Mouse (Mus musculus) heart, adult 2 months (tissue): ENCODE data around the gene Gm17606. TPM values are rescaled to one million over a fixed set of nuclear protein-coding genes. Genes with fewer than 3 reads are reported as not detected.
A peak's percentile ranks its signal among the peaks of the same experiment; 100 is the strongest.

ENCODE experiments used
- DNase-seq, 2 experiments: peaks; one replicate each; pipeline ENCODE4 v3.0.0; 2021
- H3K27ac ChIP-seq: fragments of 200-600 bp; 2 replicates; pipeline ENCODE4 v1.8.1; 2022
- H3K27me3 ChIP-seq: fragments of 200-500 bp; 2 replicates; pipeline ENCODE4 v1.6.1; 2012; ENCODE audit warnings: mild to moderate bottlenecking, low read length, inconsistent platforms, mixed read lengths; ENCODE audit not compliant: control insufficient read depth, insufficient read depth
- H3K36me3 ChIP-seq: fragments of 200-500 bp; 2 replicates; pipeline ENCODE4 v1.6.1; 2012; ENCODE audit warnings: low read length, inconsistent platforms; ENCODE audit not compliant: control insufficient read depth, insufficient read depth
- H3K4me1 ChIP-seq: fragments of 200-500 bp; 2 replicates; pipeline ENCODE4 v1.6.1; 2011; ENCODE audit warnings: low read length; ENCODE audit not compliant: control insufficient read depth, insufficient read depth
- H3K4me3 ChIP-seq: fragments of 200-600 bp; 2 replicates; pipeline ENCODE4 v1.8.1; 2022
- H3K79me2 ChIP-seq: fragments of 200-500 bp; replicated peaks from 2 replicates; pipeline ENCODE4 v1.6.1; 2012; ENCODE audit warnings: mild to moderate bottlenecking, inconsistent platforms, low read length, moderate library complexity, mixed read lengths; ENCODE audit not compliant: control insufficient read depth, insufficient read depth
- H3K9ac ChIP-seq: fragments of 200-500 bp; 2 replicates; pipeline ENCODE4 v1.6.1; 2012; ENCODE audit warnings: low read depth, mild to moderate bottlenecking, control low read depth, inconsistent platforms, low read length, mixed read lengths
- CTCF ChIP-seq: fragments of 200-600 bp; IDR thresholded peaks from 2 replicates; pipeline ENCODE4 v1.8.1; 2022; ENCODE audit warnings: antibody characterized with exemption, mild to moderate bottlenecking, moderate library complexity
- EP300 ChIP-seq: fragments of 200-500 bp; IDR thresholded peaks from 2 replicates; pipeline ENCODE4 v1.6.1; 2011; ENCODE audit warnings: low read depth, low read length, control low read depth; ENCODE audit not compliant: insufficient read depth
- POLR2A ChIP-seq: fragments of 200-500 bp; IDR thresholded peaks from 2 replicates; pipeline ENCODE4 v1.6.1; 2011; ENCODE audit warnings: mild to moderate bottlenecking, low read depth, low read length, control low read depth; ENCODE audit not compliant: insufficient read depth
- WGBS: fragments of 180-500 bp; shearing (Covaris S2); methylation state at CpG from one replicate; pipeline ENCODE4 v1.1.7; 2018; 5-methylcytosine and 5-hydroxymethylcytosine counted together
- intact Hi-C: fragments of 180-260 bp; cut with DNase I; formaldehyde crosslinking; loops from one replicate; pipeline ENCODE4 v1.15.1; 2025
- polyA plus RNA-seq: library from polyadenylated mRNA; depleted of rRNA; stranded (reverse); fragments of >200 nt; gene quantifications from 2 replicates; pipeline ENCODE4 v1.2.3, GENCODE M21; 2012
- total RNA-seq, 2 experiments: library from RNA; stranded (reverse); gene quantifications; 2 replicates each; pipeline ENCODE4 v1.2.3; 2021

The Gm17606 gene
- total and polyA plus RNA-seq, 3 experiments: not detected

- Histone ChIP-seq H3K4me3 (no peak overlapping the region), H3K79me2 (no peaks in the 10 kb centered on the region; the same call in 1 of the 2 replicates), H3K27me3 (no peaks in the 10 kb centered on the region), H3K4me1 (no peaks in the 10 kb centered on the region), H3K27ac (no peak overlapping the region), H3K9ac (no peak overlapping the region), H3K36me3 (no peaks in the 10 kb centered on the region; the same call in none of the 2 replicates)
- DNase-seq: no peak
- TF ChIP-seq POLR2A (no peak), CTCF (peak; percentile 71)
- 89% methylated on average over 8 of the region's 8 CpGs for WGBS
- intact Hi-C loops: no loop called here
Measured at GRCm38 (mm10) chr14:54646898-54647636, 6.3 kb downstream of the Gm17606 start.

GRCm38 (mm10) chr14:54647900-54648299 is 7.1 kb downstream of the Gm17606 start:
- intact Hi-C loops: no loop called here
- Histone ChIP-seq H3K27me3 (no peaks in the 10 kb centered on the region), H3K27ac (no peak overlapping the region), H3K79me2 (no peaks in the 10 kb centered on the region; the same call in 1 of the 2 replicates), H3K4me1 (no peaks in the 10 kb centered on the region; the same call in 1 of the 2 replicates), H3K4me3 (no peak overlapping the region), H3K36me3 (no peaks in the 10 kb centered on the region; the same call in none of the 2 replicates), H3K9ac (no peak overlapping the region)
- no peak for DNase-seq
- WGBS: 65% methylated on average over 4 of the region's 4 CpGs
- TF ChIP-seq EP300: no peak
- no peak for TF ChIP-seq CTCF
- TF ChIP-seq POLR2A: no peak

GRCm38 (mm10) chr14:54650621-54651454 is 10.1 kb downstream of the Gm17606 start:
- Histone ChIP-seq H3K9ac (no peak overlapping the region), H3K4me3 (no peak overlapping the region), H3K27me3 (no peaks in the 10 kb centered on the region), H3K27ac (no peak overlapping the region), H3K4me1 (peaks cover 6% of the 10 kb centered on the region), H3K36me3 (no peaks in the 10 kb centered on the region; the same call in none of the 2 replicates), H3K79me2 (no peaks in the 10 kb centered on the region; the same call in 1 of the 2 replicates)
- DNase-seq: peak; percentile 79 to 81
- WGBS: 60% methylated on average over 23 of the region's 23 CpGs
- intact Hi-C loops: loop anchor here (2.0 to 5.0 kb wide), 2 partner anchors 36 to 50 kb away; partner anchors contain the start of genes 1700123O20Rik and Acin1
- TF ChIP-seq POLR2A (no peak), EP300 (peak; percentile 82; the same call in 1 of the 2 replicates), CTCF (peak; percentile 95)

GRCm38 (mm10) chr14:54651556-54651955 is 10.8 kb downstream of the Gm17606 start:
- H3K9ac ChIP-seq: no peak overlapping the region
- WGBS: 80% methylated on average over 4 of the region's 4 CpGs
- no peaks in the 10 kb centered on the region for H3K27me3 ChIP-seq
- peaks cover 6% of the 10 kb centered on the region for H3K4me1 ChIP-seq
- H3K27ac ChIP-seq: no peak overlapping the region
- intact Hi-C loops: loop anchor here (2.0 to 5.0 kb wide), 2 partner anchors 36 to 49 kb away; partner anchors contain the start of genes 1700123O20Rik and Acin1
- no peak overlapping the region for H3K4me3 ChIP-seq
- TF ChIP-seq POLR2A: no peak
- H3K79me2 ChIP-seq: no peaks in the 10 kb centered on the region; the same call in 1 of the 2 replicates
- DNase-seq: no peak
- H3K36me3 ChIP-seq: no peaks in the 10 kb centered on the region; the same call in none of the 2 replicates

GRCm38 (mm10) chr14:54652787-54653186 is 12.0 kb downstream of the Gm17606 start:
- intact Hi-C loops: loop anchor here (5.0 kb wide), 1 partner anchor 35 kb away; the partner anchor contains the start of genes 1700123O20Rik and Acin1
- no peak for DNase-seq
- Histone ChIP-seq H3K9ac (no peak overlapping the region), H3K36me3 (no peaks in the 10 kb centered on the region; the same call in none of the 2 replicates), H3K27me3 (no peaks in the 10 kb centered on the region), H3K27ac (no peak overlapping the region; the same call in 1 of the 2 replicates), H3K79me2 (no peaks in the 10 kb centered on the region; the same call in 1 of the 2 replicates), H3K4me1 (peaks cover 6% of the 10 kb centered on the region), H3K4me3 (peak overlapping the region; percentile 52)
- WGBS: 6% methylated on average over 7 of the region's 7 CpGs
- TF ChIP-seq CTCF: no peak
- no peak for TF ChIP-seq POLR2A
- TF ChIP-seq EP300: no peak
